Mouse (Mus musculus): ENCODE measurements around the gene Dusp19. TPM values are rescaled to one million over a fixed set of nuclear protein-coding genes. Genes with fewer than 3 reads are reported as not detected.

Dusp19 gene
- 3.2 and 3.7 TPM in 2 replicates for polyA plus RNA-seq (2011; ENCODE audit: insufficient read depth, insufficient read length, low replicate concordance, missing spikeins)

DNA sequence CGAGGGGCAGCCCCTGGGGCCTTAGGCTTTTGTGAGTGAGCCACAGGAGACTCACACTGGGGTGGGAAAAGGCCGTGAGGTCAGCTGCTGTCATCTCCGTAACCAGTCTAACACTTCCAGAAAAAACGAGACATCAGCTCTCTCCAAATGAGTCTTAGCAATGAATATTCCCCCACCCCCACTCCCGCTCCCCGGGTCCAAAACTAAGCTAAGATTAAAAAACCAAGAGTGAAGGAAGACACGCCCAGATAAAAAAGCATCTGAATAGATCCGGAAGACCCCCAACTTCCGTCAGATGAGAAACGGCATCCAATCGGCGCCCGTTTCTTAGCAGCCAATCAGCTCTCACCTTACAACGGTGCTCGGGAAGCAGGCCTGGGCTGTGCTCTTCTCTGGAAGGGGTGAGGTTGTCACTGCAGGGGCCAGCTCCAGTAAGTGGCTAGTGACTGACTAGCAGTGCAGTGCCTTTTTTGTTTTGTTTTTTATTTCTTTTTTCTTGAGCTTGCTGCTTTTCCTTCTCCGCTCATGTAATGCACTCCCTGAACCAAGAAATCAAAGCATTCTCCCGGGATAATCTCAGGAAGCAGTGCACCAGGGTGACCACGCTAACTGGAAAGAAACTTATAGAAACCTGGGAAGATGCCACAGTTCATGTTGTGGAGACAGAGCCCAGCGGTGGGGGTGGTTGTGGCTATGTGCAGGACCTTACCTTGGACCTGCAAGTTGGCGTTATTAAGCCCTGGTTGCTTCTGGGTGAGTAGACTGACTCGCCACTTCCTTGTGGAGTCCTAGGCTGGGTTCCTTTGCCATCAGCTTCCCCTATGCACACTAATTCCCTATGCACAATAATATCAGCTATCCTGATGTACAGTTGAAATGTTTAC, at the start of gene Dusp19, which contains the start of gene Nup35:
Gene Dusp19 (plus strand): TSS at position 192 of the 884 bp plus-strand sequence.
Gene Nup35 (plus strand): TSS at position 383 of the 884 bp plus-strand sequence.
- under 1% methylated on average over 21 of the region's 21 CpGs for WGBS
- Histone ChIP-seq H3K4me1 (ENCODE audit: control insufficient read depth, insufficient read depth, low read length) (no peaks in the 10 kb centered on the region), H3K4me3 (replicated peaks; ENCODE audit: control insufficient read depth, low read depth, low read length) (peak within 1 kb of the TSS; percentile 65), H3K27ac (ENCODE audit: control insufficient read depth, insufficient read depth, low read depth, low read length, poor library complexity) (no peak within 1 kb of the TSS)
- TF ChIP-seq POLR2A (IDR thresholded peaks at IDR 0.05; ENCODE audit: borderline replicate concordance, control insufficient read depth, low read depth, low read length) (peak; percentile 41; the same call in 1 of the 2 replicates), CTCF (IDR thresholded peaks at IDR 0.05; ENCODE audit: control insufficient read depth, insufficient read depth, low read length) (no peak)

DNA sequence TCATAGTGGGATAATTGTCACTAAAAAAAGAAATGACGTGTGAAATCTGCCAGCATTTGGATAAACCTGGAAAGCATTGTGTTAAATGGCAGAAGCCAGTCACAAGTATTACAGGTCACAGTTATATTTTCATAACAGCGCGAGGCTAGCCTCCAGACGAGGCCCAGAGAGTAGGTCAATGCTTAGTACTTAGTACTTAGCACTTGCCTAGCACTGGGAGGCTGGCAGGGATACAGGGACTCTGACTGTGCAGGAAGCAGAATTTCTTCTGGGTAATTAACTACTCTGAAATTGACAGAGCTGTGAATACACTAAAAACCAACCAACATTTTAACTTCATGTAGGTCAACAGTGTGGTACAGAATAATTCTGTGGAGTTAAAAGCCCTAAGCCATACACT, 49.4 kb upstream of the Dusp19 start:
- Histone ChIP-seq H3K4me3 (replicated peaks; ENCODE audit: control insufficient read depth, low read depth, low read length) (no peak overlapping the region), H3K27ac (ENCODE audit: control insufficient read depth, insufficient read depth, low read depth, low read length, poor library complexity) (no peak overlapping the region), H3K4me1 (ENCODE audit: control insufficient read depth, insufficient read depth, low read length) (no peaks in the 10 kb centered on the region)
- TF ChIP-seq POLR2A (IDR thresholded peaks at IDR 0.05; ENCODE audit: borderline replicate concordance, control insufficient read depth, low read depth, low read length) (no peak), CTCF (IDR thresholded peaks at IDR 0.05; ENCODE audit: control insufficient read depth, insufficient read depth, low read length) (no peak)
- 82% methylated on average over 4 of the region's 4 CpGs for WGBS

GRCm38 (mm10) chr2:80570656-80571055, 46.2 kb upstream of the Dusp19 start:
- TF ChIP-seq CTCF (IDR thresholded peaks at IDR 0.05; ENCODE audit: control insufficient read depth, insufficient read depth, low read length), result no peak
- H3K4me3 ChIP-seq (replicated peaks; ENCODE audit: control insufficient read depth, low read depth, low read length), result no peak overlapping the region
- WGBS, result 71% methylated on average over 4 of the region's 4 CpGs
- no peaks in the 10 kb centered on the region for H3K4me1 ChIP-seq (ENCODE audit: control insufficient read depth, insufficient read depth, low read length)
- H3K27ac ChIP-seq (ENCODE audit: control insufficient read depth, insufficient read depth, low read depth, low read length, poor library complexity), result no peak overlapping the region

GRCm38 (mm10) chr2:80577286-80577685, 39.6 kb upstream of the Dusp19 start:
- WGBS, result 83% methylated on average over 1 of the region's 1 CpGs
- Histone ChIP-seq H3K27ac (ENCODE audit: control insufficient read depth, insufficient read depth, low read depth, low read length, poor library complexity) (no peak overlapping the region), H3K4me1 (ENCODE audit: control insufficient read depth, insufficient read depth, low read length) (no peaks in the 10 kb centered on the region; the same call in 1 of the 2 replicates), H3K4me3 (replicated peaks; ENCODE audit: control insufficient read depth, low read depth, low read length) (no peak overlapping the region)
- TF ChIP-seq POLR2A (IDR thresholded peaks at IDR 0.05; ENCODE audit: borderline replicate concordance, control insufficient read depth, low read depth, low read length) (no peak), CTCF (IDR thresholded peaks at IDR 0.05; ENCODE audit: control insufficient read depth, insufficient read depth, low read length) (no peak)

GRCm38 (mm10) chr2:80579253-80579891, 37.5 kb upstream of the Dusp19 start:
- WGBS, result 2% methylated on average over 6 of the region's 6 CpGs
- H3K27ac ChIP-seq (ENCODE audit: control insufficient read depth, insufficient read depth, low read depth, low read length, poor library complexity), result no peak overlapping the region
- H3K4me3 ChIP-seq (replicated peaks; ENCODE audit: control insufficient read depth, low read depth, low read length), result no peak overlapping the region
- no peaks in the 10 kb centered on the region; the same call in 1 of the 2 replicates for H3K4me1 ChIP-seq (ENCODE audit: control insufficient read depth, insufficient read depth, low read length)
- TF ChIP-seq POLR2A (IDR thresholded peaks at IDR 0.05; ENCODE audit: borderline replicate concordance, control insufficient read depth, low read depth, low read length), result no peak
- no peak for TF ChIP-seq CTCF (IDR thresholded peaks at IDR 0.05; ENCODE audit: control insufficient read depth, insufficient read depth, low read length)

GRCm38 (mm10) chr2:80580311-80580961, 36.4 kb upstream of the Dusp19 start:
- WGBS, result 1% methylated on average over 65 of the region's 65 CpGs
- Histone ChIP-seq H3K4me1 (ENCODE audit: control insufficient read depth, insufficient read depth, low read length) (no peaks in the 10 kb centered on the region; the same call in 1 of the 2 replicates), H3K4me3 (replicated peaks; ENCODE audit: control insufficient read depth, low read depth, low read length) (peak overlapping the region; percentile 63), H3K27ac (ENCODE audit: control insufficient read depth, insufficient read depth, low read depth, low read length, poor library complexity) (peak overlapping the region; percentile 75; the same call in 1 of the 2 replicates)
- TF ChIP-seq POLR2A (IDR thresholded peaks at IDR 0.05; ENCODE audit: borderline replicate concordance, control insufficient read depth, low read depth, low read length), result no peak
- no peak for TF ChIP-seq CTCF (IDR thresholded peaks at IDR 0.05; ENCODE audit: control insufficient read depth, insufficient read depth, low read length)

DNA sequence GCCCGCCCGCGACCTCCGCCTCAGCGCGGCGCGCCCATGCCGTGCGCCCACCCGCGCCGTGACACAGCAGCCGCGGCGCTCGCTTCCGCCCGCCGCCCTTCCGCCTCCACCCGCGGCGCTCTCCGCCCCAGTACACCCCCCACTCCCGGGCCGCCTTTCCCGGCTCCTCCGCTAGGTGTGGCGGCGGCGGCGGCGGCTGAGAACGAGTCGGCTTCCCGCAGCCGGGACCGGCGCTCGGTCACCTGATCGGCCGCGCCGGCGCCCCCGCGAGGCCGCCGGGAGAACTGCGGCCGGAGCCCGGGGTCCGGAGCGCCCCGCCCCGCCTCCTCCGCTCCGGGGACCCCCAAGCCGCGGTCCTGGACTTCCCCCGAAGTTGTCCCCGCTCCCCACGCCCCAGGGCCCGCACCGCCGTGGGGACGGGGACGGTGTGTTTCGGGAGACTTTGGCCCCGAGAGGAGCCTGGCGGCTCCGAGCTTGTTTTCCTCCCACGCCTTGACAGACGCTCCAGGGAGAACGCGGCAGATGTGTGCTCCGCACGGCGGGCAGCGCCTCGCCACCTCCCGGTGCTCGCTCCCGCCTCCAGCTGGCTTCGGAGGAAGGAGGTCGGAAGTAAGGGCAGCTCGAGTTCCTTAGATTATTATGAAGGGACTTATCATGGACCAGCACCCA, 35.7 kb upstream of the Dusp19 start, which contains the start of gene Nckap1:
Gene Nckap1 (minus strand): TSS at position 338 of the 669 bp plus-strand sequence.
- WGBS, result under 1% methylated on average over 86 of the region's 88 CpGs
- H3K27ac ChIP-seq (ENCODE audit: control insufficient read depth, insufficient read depth, low read depth, low read length, poor library complexity), result peak within 1 kb of the TSS; percentile 75; the same call in 1 of the 2 replicates
- peak within 1 kb of the TSS; percentile 63 for H3K4me3 ChIP-seq (replicated peaks; ENCODE audit: control insufficient read depth, low read depth, low read length)
- no peaks in the 10 kb centered on the region; the same call in 1 of the 2 replicates for H3K4me1 ChIP-seq (ENCODE audit: control insufficient read depth, insufficient read depth, low read length)
- 0 out of 2 replicates have a peak, but pooled peaks have one; percentile 1 for TF ChIP-seq CTCF (IDR thresholded peaks at IDR 0.05; ENCODE audit: control insufficient read depth, insufficient read depth, low read length)
- TF ChIP-seq POLR2A (IDR thresholded peaks at IDR 0.05; ENCODE audit: borderline replicate concordance, control insufficient read depth, low read depth, low read length), result peak; percentile 29; the same call in 1 of the 2 replicates

Measured in bone marrow, adult 2 months (tissue).